Mouse (Mus musculus): Measurements from ENCODE around the gene Gm40193.

DNA sequence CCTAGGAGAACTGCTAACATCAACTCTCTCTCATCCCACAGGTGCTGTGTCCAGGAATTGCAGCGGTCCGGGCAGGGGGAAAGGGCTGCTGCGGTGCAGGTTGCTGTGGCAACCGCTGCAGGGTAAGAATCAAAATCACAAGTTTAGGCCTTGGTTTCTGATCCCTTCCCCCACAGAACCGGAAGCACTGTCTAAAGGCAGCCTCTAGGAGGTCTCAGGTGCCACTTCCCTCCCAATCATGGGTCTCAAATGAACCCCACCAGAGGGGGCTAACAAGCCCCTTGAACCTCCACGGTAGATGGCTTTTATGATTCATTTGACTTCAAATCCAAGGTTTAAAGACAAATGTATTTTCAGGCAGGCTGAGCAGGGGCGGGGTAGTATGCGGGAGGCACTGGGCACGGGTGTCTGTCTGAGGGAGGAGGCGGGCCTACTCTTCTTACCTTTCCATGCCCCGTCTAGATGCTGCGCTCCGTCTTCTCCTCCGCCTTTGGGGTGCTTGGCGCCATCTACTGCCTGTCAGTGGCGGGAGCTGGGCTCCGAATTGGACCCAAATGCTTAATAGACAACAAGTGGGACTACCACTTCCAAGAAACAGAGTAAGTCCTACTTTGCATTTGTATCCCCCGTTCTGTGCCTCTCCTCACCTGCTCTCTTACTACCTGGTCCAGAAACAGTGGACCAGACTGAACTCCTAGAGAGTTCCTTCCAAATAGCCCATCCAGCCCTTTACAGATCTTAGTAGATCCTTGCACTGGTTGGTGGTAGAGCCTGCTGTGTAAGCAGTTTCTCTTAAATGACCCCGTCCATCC is 22.8 kb downstream of the Gm40193 start:
- TF ChIP-seq CTCF (IDR thresholded peaks at IDR 0.05; ENCODE audit: control insufficient read depth, insufficient read depth, insufficient replicate concordance, low read depth, low read length): peak; percentile 36; the same call in 1 of the 2 replicates
- no peak for TF ChIP-seq POLR2A (IDR thresholded peaks at IDR 0.05; ENCODE audit: control insufficient read depth, low read depth, low read length)
